Mouse (Mus musculus) ES-E14 (cell line): Measurements from ENCODE around the gene Lcp2. TPM values are rescaled to one million over a fixed set of nuclear protein-coding genes. Genes with fewer than 3 reads are reported as not detected.

Experiments
- DNase-seq: peaks from one replicate; pipeline ENCODE4 v3.0.0-alpha.2; 2013; ENCODE audit warnings: low read depth, low spot score
- H3K27ac ChIP-seq: 2 replicates; pipeline ENCODE4 v1.5.1; 2012; ENCODE audit warnings: low read depth, mild to moderate bottlenecking, low read length, moderate library complexity, mixed read lengths; ENCODE audit not compliant: poor library complexity, insufficient read depth, severe bottlenecking
- H3K36me3 ChIP-seq: 2 replicates; pipeline ENCODE4 v1.6.1; 2012; ENCODE audit warnings: mild to moderate bottlenecking, low read length, moderate library complexity, mixed read lengths; ENCODE audit not compliant: control insufficient read depth, poor library complexity, insufficient read depth, severe bottlenecking
- H3K4me1 ChIP-seq, 2 experiments: fragments of 150-350 bp in 1 of 2; sonication (generic) in 1 of 2; 2 replicates each; pipeline ENCODE4 v1.6.1; 2012; ENCODE audit warnings: low read length in 2 of 2, mild to moderate bottlenecking in 1 of 2, mixed read lengths in 1 of 2; ENCODE audit not compliant: control insufficient read depth in 2 of 2, insufficient read depth in 2 of 2, poor library complexity in 1 of 2
- H3K4me3 ChIP-seq, 2 experiments: fragments of 150-350 bp in 1 of 2; sonication (generic) in 1 of 2; 2 replicates each; pipeline ENCODE4 v1.5.1; 2012; ENCODE audit warnings: low read length in 2 of 2, low read depth in 1 of 2, mild to moderate bottlenecking in 1 of 2, mixed read lengths in 1 of 2; ENCODE audit not compliant: insufficient read depth in 1 of 2, poor library complexity in 1 of 2, severe bottlenecking in 1 of 2
- H3K9ac ChIP-seq: 2 replicates; pipeline ENCODE4 v1.6.1; 2012; ENCODE audit warnings: low read depth, mild to moderate bottlenecking, low read length, mixed read lengths; ENCODE audit not compliant: poor library complexity, insufficient read depth, severe bottlenecking
- H3K9me3 ChIP-seq: fragments of 150-350 bp; sonication (generic); 2 replicates; pipeline ENCODE4 v1.6.1; 2012; ENCODE audit warnings: low read depth, mild to moderate bottlenecking, low read length; ENCODE audit not compliant: control insufficient read depth, insufficient read depth
- CHD2 ChIP-seq: IDR thresholded peaks from 2 replicates; pipeline ENCODE4 v1.6.1; 2014; ENCODE audit warnings: mild to moderate bottlenecking, low read depth, low read length, inconsistent platforms
- HCFC1 ChIP-seq: IDR thresholded peaks from 2 replicates; pipeline ENCODE4 v1.6.1; 2012; ENCODE audit warnings: low read length, inconsistent platforms, borderline replicate concordance; ENCODE audit not compliant: insufficient read depth
- MAFK ChIP-seq: IDR thresholded peaks from 2 replicates; pipeline ENCODE4 v1.6.1; 2014; ENCODE audit warnings: mild to moderate bottlenecking, low read depth, low read length, inconsistent platforms; ENCODE audit not compliant: insufficient read depth
- ZC3H11A ChIP-seq: IDR thresholded peaks from 2 replicates; pipeline ENCODE4 v1.6.1; 2012; ENCODE audit warnings: low read depth, mild to moderate bottlenecking, inconsistent platforms, low read length, borderline replicate concordance
- ZNF384 ChIP-seq: IDR thresholded peaks from 2 replicates; pipeline ENCODE4 v1.6.1; 2012; ENCODE audit warnings: low read depth, low read length, inconsistent platforms
- in situ Hi-C, 2 experiments: fragments of 600-800 bp; cut with MboI; formaldehyde crosslinking; loops; one replicate each; pipeline ENCODE4 v1.15.1; 2025; ENCODE audit warnings: low sequenced_read_pairs in 2 of 2, inconsistent platforms in 1 of 2; ENCODE audit not compliant: unreplicated experiment in 2 of 2
- total RNA-seq: library from RNA; depleted of rRNA; stranded (reverse); fragments of 300-350 nt; gene quantifications from 2 replicates; pipeline ENCODE4 v1.2.3, GENCODE M21; 2012

Lcp2 gene
- total RNA-seq, 1 experiment = 0.09 TPM

DNA sequence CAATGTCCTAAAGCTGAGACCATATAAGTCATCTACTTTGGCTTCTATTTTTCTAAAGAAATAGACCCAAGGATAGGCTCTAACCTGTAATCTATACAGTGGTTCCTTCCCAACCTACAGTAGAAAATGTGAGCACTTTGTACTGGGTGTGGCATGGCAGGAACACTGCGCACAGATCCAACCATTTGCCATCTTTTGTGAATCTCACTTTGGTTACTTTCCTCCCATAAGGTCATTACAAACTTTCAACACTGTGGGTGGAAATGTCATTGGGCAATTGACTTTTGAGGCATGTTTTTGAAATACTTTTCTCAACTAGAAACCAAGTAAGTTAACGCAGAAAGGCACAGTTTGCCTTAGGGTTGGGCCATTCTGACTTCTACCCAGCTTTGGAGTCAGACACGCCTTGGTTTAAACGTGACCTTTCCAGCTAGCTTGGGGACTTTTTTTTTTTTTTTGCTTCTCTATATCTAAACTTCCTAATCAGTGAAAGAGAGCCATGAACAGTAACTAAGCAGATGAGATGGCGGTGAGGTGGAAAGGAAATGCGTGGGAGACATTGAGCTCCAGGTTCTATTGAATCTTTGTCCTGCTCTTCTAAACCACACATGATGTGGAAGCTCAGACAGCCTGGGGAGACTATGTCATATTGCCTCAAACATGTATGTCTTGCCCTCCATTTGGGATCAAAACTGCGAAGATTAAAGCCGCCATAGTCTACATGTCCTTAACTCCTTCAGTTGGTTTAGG, 1.8 kb downstream of the Lcp2 start:
- DNase-seq = no peak
- Histone ChIP-seq H3K27ac (no peak overlapping the region), H3K9me3 (no peaks in the 10 kb centered on the region), H3K4me3 (no peak overlapping the region), H3K36me3 (no peaks in the 10 kb centered on the region), H3K4me1 (no peaks in the 10 kb centered on the region), H3K9ac (no peak overlapping the region)
- in situ Hi-C loops = no loop called here
- no peak for TF ChIP-seq ZC3H11A
- TF ChIP-seq MAFK = no peak
- no peak for TF ChIP-seq HCFC1
- TF ChIP-seq ZNF384 = no peak
- TF ChIP-seq CHD2 = no peak

DNA sequence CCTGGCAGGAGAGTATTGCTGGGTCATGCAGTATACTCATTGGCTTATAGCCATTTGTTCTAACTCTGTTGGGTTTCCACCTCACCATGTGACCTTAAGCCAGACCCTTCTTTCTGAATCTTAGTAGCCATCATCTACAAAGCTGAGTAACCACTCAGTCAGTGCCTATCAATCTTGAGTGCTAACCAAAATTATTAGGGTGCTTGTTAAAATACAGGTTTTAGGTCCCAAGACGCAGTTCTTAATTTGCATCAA, 2.3 kb downstream of the Lcp2 start:
- in situ Hi-C loops = no loop called here

DNA sequence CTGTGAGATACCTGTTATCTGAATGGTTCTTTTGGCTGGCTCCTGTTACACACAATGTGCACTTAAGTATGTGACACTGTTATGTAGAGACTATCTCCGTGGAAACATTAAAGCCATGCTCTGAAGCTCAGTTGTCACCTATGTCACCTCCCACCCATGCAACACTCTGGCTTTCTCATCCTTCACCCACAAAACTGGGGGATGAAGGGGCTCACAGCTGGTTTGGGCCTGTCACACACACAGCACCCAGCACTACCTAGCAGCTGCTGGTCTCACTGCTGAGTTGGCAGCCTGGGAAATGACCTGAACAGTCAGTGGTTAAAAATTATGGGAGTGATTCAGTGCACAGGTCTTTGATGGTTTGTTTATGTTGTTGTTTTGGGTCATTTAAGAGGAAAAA, 3.3 kb downstream of the Lcp2 start:
- no peaks in the 10 kb centered on the region for H3K9me3 ChIP-seq
- TF ChIP-seq ZC3H11A = no peak
- TF ChIP-seq ZNF384 = no peak
- H3K27ac ChIP-seq = no peak overlapping the region
- H3K36me3 ChIP-seq = no peaks in the 10 kb centered on the region
- in situ Hi-C loops = no loop called here
- no peak overlapping the region for H3K9ac ChIP-seq
- H3K4me3 ChIP-seq = no peak overlapping the region
- DNase-seq = no peak
- no peaks in the 10 kb centered on the region for H3K4me1 ChIP-seq

More for the DNA sequence above, 2.3 kb downstream of the Lcp2 start:
- Histone ChIP-seq H3K36me3 (no peaks in the 10 kb centered on the region), H3K4me1 (no peaks in the 10 kb centered on the region), H3K9me3 (no peaks in the 10 kb centered on the region), H3K27ac (no peak overlapping the region), H3K9ac (no peak overlapping the region), H3K4me3 (no peak overlapping the region)
- no peak for DNase-seq
- TF ChIP-seq ZC3H11A (no peak), MAFK (no peak), CHD2 (no peak), HCFC1 (no peak), ZNF384 (no peak)

DNA sequence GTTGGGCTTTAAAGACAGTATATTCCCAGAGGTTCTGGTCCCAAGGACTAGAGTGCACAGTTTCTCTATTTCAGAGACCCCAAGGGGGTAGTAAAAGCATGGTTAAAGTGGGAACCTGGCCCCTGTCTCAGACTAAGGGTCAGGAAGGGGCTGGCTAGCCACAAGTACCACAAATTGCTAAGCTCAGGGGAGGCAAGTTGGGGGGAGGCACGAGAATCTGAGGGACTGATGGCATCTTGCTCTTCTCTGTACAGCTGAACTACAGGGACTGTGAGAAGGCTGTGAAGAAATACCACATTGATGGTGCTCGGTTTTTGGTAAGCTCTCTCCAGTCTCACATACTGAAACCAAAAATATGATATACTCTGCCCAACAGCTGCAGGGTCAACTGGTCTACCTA, 3.9 kb downstream of the Lcp2 start:
- Histone ChIP-seq H3K27ac (no peak overlapping the region), H3K36me3 (no peaks in the 10 kb centered on the region), H3K4me1 (no peaks in the 10 kb centered on the region), H3K9ac (no peak overlapping the region), H3K4me3 (no peak overlapping the region), H3K9me3 (no peaks in the 10 kb centered on the region)
- TF ChIP-seq CHD2 = no peak
- TF ChIP-seq MAFK = no peak
- no peak for TF ChIP-seq ZC3H11A
- TF ChIP-seq ZNF384 = no peak
- no peak for TF ChIP-seq HCFC1
- no peak for DNase-seq
- in situ Hi-C loops = no loop called here
